Mouse (Mus musculus) gastrocnemius, adult 18-20 months (tissue): ENCODE measurements at regions not wholly inside any gene's neighbourhood (a gene's known extent, or its start where the extent isn't known, plus 50 kb on each side); places are given as distances from the start of the nearest gene placed in this dataset.

Experiments
- DNase-seq: peaks from one replicate; pipeline ENCODE4 v3.0.0; 2021; ENCODE audit warnings: low spot score

GRCm38 (mm10) chr9:76734387-76734786 lies 167.5 kb upstream of the Fam83b start:
- no peak for DNase-seq

GRCm38 (mm10) chr9:76733812-76734211 lies 166.9 kb upstream of the Fam83b start:
- no peak for DNase-seq

- no peak for DNase-seq
These were observed 156.0 kb upstream of the Fam83b start for GRCm38 (mm10) chr9:76722881-76723280.

GRCm38 (mm10) chr9:76715852-76716251 lies 148.9 kb upstream of the Fam83b start:
- DNase-seq, result no peak

GRCm38 (mm10) chr9:76706451-76706850 lies 139.5 kb upstream of the Fam83b start:
- DNase-seq, result no peak

GRCm38 (mm10) chr9:76705786-76706185 lies 138.9 kb upstream of the Fam83b start:
- no peak for DNase-seq

- DNase-seq, result no peak
These were observed 128.6 kb upstream of the Fam83b start for GRCm38 (mm10) chr9:76695547-76695946.

GRCm38 (mm10) chr9:76692976-76693375 lies 126.1 kb upstream of the Fam83b start:
- DNase-seq, result no peak

GRCm38 (mm10) chr9:76660848-76661247 lies 93.9 kb upstream of the Fam83b start:
- peak; percentile 5 for DNase-seq

GRCm38 (mm10) chr9:76659798-76660197 lies 92.9 kb upstream of the Fam83b start:
- DNase-seq, result no peak

- no peak for DNase-seq
These were observed 86.4 kb upstream of the Fam83b start for GRCm38 (mm10) chr9:76653311-76653710.

- no peak for DNase-seq
These were observed 82.6 kb upstream of the Fam83b start for GRCm38 (mm10) chr9:76649484-76649883.

GRCm38 (mm10) chr9:76646383-76646782 lies 79.5 kb upstream of the Fam83b start:
- no peak for DNase-seq
